ENCODE assay signal across 8 mouse cellular contexts in the genomic region with DNA sequence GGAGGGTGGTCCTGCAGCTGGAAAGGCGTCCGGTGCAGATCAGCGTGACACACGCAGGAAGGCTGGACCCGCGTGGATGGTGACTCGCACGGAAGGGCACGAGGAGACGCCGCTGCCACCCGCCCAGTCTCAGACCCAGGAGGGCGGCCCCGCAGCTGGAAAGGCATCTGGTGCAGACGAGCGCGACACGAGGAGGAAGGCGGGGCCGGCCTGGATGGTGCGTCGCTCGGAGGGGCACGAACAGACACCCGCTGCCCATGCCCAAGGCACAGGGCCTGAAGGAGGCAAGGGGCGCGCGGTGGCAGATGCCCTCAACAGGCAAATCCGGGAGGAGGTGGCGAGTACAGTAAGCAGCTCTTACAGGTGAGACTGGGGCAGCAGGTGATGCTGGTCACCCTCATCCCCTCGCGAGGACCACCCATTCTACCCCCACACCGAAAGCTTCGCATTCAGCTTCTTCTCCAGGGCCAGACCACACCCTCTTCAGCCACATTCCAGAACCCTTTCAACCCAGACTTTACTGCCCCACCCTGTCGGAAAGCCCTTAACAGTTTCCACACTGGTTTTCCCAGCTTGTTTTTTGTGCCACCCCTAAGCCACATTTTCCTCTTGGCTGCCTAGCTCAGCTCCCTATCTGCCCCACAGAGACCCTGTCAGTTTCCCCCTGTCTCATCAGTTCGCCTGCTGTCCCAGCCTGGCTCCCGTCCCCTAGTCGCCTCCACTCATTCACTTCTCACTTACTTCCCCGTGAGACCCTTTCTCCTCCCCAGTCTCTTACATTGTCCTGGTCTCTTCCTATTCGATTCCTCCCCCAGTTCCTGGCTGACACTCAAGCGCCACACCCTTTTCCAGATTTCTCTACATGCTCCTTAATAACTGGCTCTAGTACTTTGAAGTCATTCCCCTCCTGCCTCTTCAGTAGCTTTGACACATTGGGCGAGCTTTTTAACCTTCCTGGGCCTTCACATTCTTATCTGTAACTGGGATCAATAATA. TPM values are rescaled to one million over a fixed set of nuclear protein-coding genes. Genes with fewer than 3 reads are reported as not detected.
A peak's percentile ranks its signal among the peaks of the same experiment; 100 is the strongest.
DNase-seq lines count a peak whose midpoint lies in the region; ATAC-seq lines count a peak whose summit lies in the region.

No protein-coding gene starts in this region.

- DNase-seq in kidney, postnatal 10 days, result peak; percentile 15
- DNase-seq in kidney, adult 11 months, result no peak
- peak; percentile 43 for DNase-seq in adrenal gland, postnatal 14 days
- DNase-seq in adipocyte (ENCODE audit: low spot score), result no peak

- H3K4me3 ChIP-seq in forebrain, embryonic 15.5 days, result peak overlapping the region; percentile 85
- H3K4me3 ChIP-seq in intestine, embryonic 16.5 days (ENCODE audit: low read length), result peak overlapping the region; percentile 50
- peak overlapping the region; percentile 92 for H3K4me3 ChIP-seq in neural tube, embryonic 14.5 days (ENCODE audit: low read depth, low read length)

- peak overlapping the region; percentile 83 for H3K4me2 ChIP-seq in forebrain, embryonic 15.5 days (replicated peaks)
- peak overlapping the region; percentile 72 for H3K4me2 ChIP-seq in intestine, embryonic 16.5 days (ENCODE audit: low read depth, low read length)
- H3K4me2 ChIP-seq in neural tube, embryonic 14.5 days (ENCODE audit: low read depth, low read length), result peak overlapping the region; percentile 99

- peak; percentile 17; the same call in 1 of the 2 replicates for ATAC-seq in forebrain, embryonic 15.5 days (replicated peaks)
- peak; percentile 31 for ATAC-seq in intestine, embryonic 16.5 days
- peak; percentile 7; the same call in 1 of the 2 replicates for ATAC-seq in neural tube, embryonic 14.5 days (ENCODE audit: low read depth)
- no peak for ATAC-seq in monocyte, adult 5-6 weeks (replicated peaks; ENCODE audit: insufficient number of reproducible peaks, low FRiP score, low TSS enrichment, poor library complexity, severe bottlenecking)

- 7% methylated on average over 42 of the region's 42 CpGs for WGBS in forebrain, embryonic 15.5 days
- 8% methylated on average over 42 of the region's 42 CpGs for WGBS in intestine, embryonic 16.5 days
- WGBS in neural tube, embryonic 14.5 days, result 5% methylated on average over 42 of the region's 42 CpGs

- no peaks in the 10 kb centered on the region for H3K27me3 ChIP-seq in forebrain, embryonic 15.5 days
- peaks cover 50% of the 10 kb centered on the region for H3K27me3 ChIP-seq in intestine, embryonic 16.5 days (replicated peaks; ENCODE audit: control insufficient read depth, insufficient read depth, low read length)
- no peaks in the 10 kb centered on the region for H3K27me3 ChIP-seq in neural tube, embryonic 14.5 days (ENCODE audit: control insufficient read depth, insufficient read depth, low read length)

- peaks cover 53% of the 10 kb centered on the region for H3K4me1 ChIP-seq in forebrain, embryonic 15.5 days
- peaks cover 24% of the 10 kb centered on the region for H3K4me1 ChIP-seq in intestine, embryonic 16.5 days (ENCODE audit: control insufficient read depth, insufficient read depth, low read length)
- peaks cover 38% of the 10 kb centered on the region for H3K4me1 ChIP-seq in neural tube, embryonic 14.5 days (ENCODE audit: control insufficient read depth, insufficient read depth, low read length)

- peak overlapping the region; percentile 71 for H3K9ac ChIP-seq in forebrain, embryonic 15.5 days (replicated peaks)
- H3K9ac ChIP-seq in intestine, embryonic 16.5 days (ENCODE audit: low read depth, low read length), result 0 out of 2 replicates have a peak overlapping the region, but pooled peaks have one; percentile 46
- peak overlapping the region; percentile 85 for H3K9ac ChIP-seq in neural tube, embryonic 14.5 days (replicated peaks; ENCODE audit: low read depth, low read length)

- H3K36me3 ChIP-seq in forebrain, embryonic 15.5 days, result no peaks in the 10 kb centered on the region
- no peaks in the 10 kb centered on the region for H3K36me3 ChIP-seq in intestine, embryonic 16.5 days (ENCODE audit: control insufficient read depth, insufficient read depth, low read length)
- peaks cover 4% of the 10 kb centered on the region; the same call in 1 of the 2 replicates for H3K36me3 ChIP-seq in neural tube, embryonic 14.5 days (ENCODE audit: control insufficient read depth, insufficient read depth, low read length)

- 0 out of 2 replicates have a peak overlapping the region, but pooled peaks have one; percentile 93 for H3K27ac ChIP-seq in forebrain, embryonic 15.5 days (replicated peaks)
- no peak overlapping the region for H3K27ac ChIP-seq in intestine, embryonic 16.5 days (ENCODE audit: low read length)
- 0 out of 2 replicates have a peak overlapping the region, but pooled peaks have one; percentile 10 for H3K27ac ChIP-seq in neural tube, embryonic 14.5 days (ENCODE audit: low read depth, low read length)

- H3K9me3 ChIP-seq in forebrain, embryonic 15.5 days, result no peaks in the 10 kb centered on the region
- H3K9me3 ChIP-seq in intestine, embryonic 16.5 days (ENCODE audit: control insufficient read depth, low read length), result no peaks in the 10 kb centered on the region
- H3K9me3 ChIP-seq in neural tube, embryonic 14.5 days (ENCODE audit: control insufficient read depth, low read length), result no peaks in the 10 kb centered on the region

RNA-seq across cellular contexts. Expression of a gene that starts 2.0 kb away (rescaled TPM):
- total RNA-seq in adrenal gland, postnatal 14 days (2021), result 7.0 and 11.9 TPM in 2 replicates
- 77.8 and 80.9 TPM in 2 replicates for polyA plus RNA-seq in forebrain, embryonic 15.5 days (2015; fragmentation: Nextera tagmentation; extraction: Ambion mirVana)
- polyA plus RNA-seq in intestine, embryonic 16.5 days (2015; fragmentation: Nextera tagmentation; extraction: Ambion mirVana), result 3.5 and 4.2 TPM in 2 replicates
- 118 and 140 TPM in 2 replicates for polyA plus RNA-seq in neural tube, embryonic 14.5 days (2014; fragmentation: Nextera tagmentation; extraction: Ambion mirVana)
- total RNA-seq in monocyte, adult 5-6 weeks (2017), result 0.78 to 1.5 TPM in 2 of 3 replicates, not detected in the other

RNA-seq across cellular contexts. Expression of a gene that starts 30.8 kb away (rescaled TPM):
- total RNA-seq in adrenal gland, postnatal 14 days (2021), result 0.41 TPM in 1 of 2 replicates, not detected in the other
- polyA plus RNA-seq in forebrain, embryonic 15.5 days (2015; fragmentation: Nextera tagmentation; extraction: Ambion mirVana), result 1.2 and 1.7 TPM in 2 replicates
- 234 and 306 TPM in 2 replicates for polyA plus RNA-seq in intestine, embryonic 16.5 days (2015; fragmentation: Nextera tagmentation; extraction: Ambion mirVana)
- 0.92 and 2.2 TPM in 2 replicates for polyA plus RNA-seq in neural tube, embryonic 14.5 days (2014; fragmentation: Nextera tagmentation; extraction: Ambion mirVana)
- not detected in 3 replicates for total RNA-seq in monocyte, adult 5-6 weeks (2017)

Comparison
In these comparisons a context has a peak if more than half of its experiments do, and no peak if none do; other contexts are left out.
1. DNase-seq: peak in kidney, postnatal 10 days (single experiment) and adrenal gland, postnatal 14 days (single experiment); none in kidney, adult 11 months (single experiment) and adipocyte (single experiment).
2. RNA of a gene that starts 2.0 kb away (polyA plus RNA-seq): 118 to 140 TPM in neural tube, embryonic 14.5 days and 77.8 to 80.9 TPM in forebrain, embryonic 15.5 days; 3.5 to 4.2 TPM in intestine, embryonic 16.5 days; every median in the first group is over 10 times any median in the second.
3. RNA of a gene that starts 30.8 kb away (polyA plus RNA-seq): 234 to 306 TPM in intestine, embryonic 16.5 days; 1.2 to 1.7 TPM in forebrain, embryonic 15.5 days and 0.92 to 2.2 TPM in neural tube, embryonic 14.5 days; every median in the first group is over 10 times any median in the second.
4. Peak in every context shown above with its lines, with median percentiles within 50 percentile points of each other: H3K4me2 ChIP-seq, H3K4me3 ChIP-seq and H3K9ac ChIP-seq.